Mouse (Mus musculus) thymus, postnatal 10 days (tissue): ENCODE data around the gene Gm12184.
A peak's percentile ranks its signal among the peaks of the same experiment; 100 is the strongest.
"Not testable (repeated sequence)": the region's sequence is repeated elsewhere in the genome, so short reads cannot be mapped to it uniquely, and the experiment has no call there.

Experiments used
- DNase-seq, 2 experiments: peaks; one replicate each; pipeline ENCODE4 v3.0.0; 2021; ENCODE audit warnings: low spot score in 2 of 2

Gene Gm12184

GRCm38 (mm10) chr11:48825979-48826751 is at the start of gene Gm12184, which contains the start of gene Trim7:
Gm12184 (minus strand) TSS chr11:48826655.
Trim7 (plus strand) TSS chr11:48826140.
- DNase-seq, result not testable (repeated sequence)

GRCm38 (mm10) chr11:48875343-48875837 is 48.9 kb upstream of the Gm12184 start:
- not testable (repeated sequence) for DNase-seq

GRCm38 (mm10) chr11:48874465-48874864 is 48.0 kb upstream of the Gm12184 start:
- peak; percentile 52 to 74 for DNase-seq

DNA sequence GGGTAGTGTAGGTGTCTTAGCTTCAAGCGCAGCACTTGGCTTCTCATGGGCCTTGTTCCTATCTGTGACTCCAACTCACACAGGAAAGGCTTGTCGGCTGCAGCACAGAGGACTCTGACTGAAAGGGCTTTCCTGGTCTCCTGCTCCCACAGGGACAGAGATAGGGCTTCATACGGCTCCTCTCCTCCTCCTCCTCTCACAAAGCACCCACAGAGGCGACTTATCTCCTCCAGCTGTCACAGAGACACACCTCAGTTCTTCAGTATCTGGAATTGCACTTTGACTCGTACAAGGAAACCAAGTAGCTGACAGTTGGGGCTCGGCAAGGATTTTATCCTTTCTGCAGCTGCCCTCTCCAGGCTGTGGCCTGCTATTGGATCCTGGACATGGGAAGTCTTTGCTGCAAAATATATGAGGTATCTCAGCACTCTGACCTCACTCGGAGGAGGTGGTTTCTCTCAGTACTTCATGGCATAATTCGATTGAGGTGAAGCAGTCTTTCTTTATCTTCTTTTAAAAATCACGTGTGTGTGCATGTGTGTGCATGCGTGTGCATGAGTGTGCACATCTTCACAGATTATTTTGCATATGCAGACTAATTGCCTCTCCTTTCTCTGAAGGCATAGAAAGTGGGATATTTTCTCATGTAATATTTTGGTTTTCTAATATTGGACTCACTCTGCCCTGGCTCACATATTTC is 47.3 kb upstream of the Gm12184 start:
- no peak for DNase-seq

GRCm38 (mm10) chr11:48872695-48873300 is 46.3 kb upstream of the Gm12184 start:
- DNase-seq, result peak in 1 of 2 experiments; percentile 15

GRCm38 (mm10) chr11:48871817-48872541 is 45.5 kb upstream of the Gm12184 start:
- DNase-seq, result peak in 1 of 2 experiments; percentile 45

- peak; percentile 68 for DNase-seq
Observed at GRCm38 (mm10) chr11:48871201-48871772, 44.8 kb upstream of the Gm12184 start, which contains the start of gene Irgm1. Irgm1 (minus strand) TSS chr11:48871683.

DNA sequence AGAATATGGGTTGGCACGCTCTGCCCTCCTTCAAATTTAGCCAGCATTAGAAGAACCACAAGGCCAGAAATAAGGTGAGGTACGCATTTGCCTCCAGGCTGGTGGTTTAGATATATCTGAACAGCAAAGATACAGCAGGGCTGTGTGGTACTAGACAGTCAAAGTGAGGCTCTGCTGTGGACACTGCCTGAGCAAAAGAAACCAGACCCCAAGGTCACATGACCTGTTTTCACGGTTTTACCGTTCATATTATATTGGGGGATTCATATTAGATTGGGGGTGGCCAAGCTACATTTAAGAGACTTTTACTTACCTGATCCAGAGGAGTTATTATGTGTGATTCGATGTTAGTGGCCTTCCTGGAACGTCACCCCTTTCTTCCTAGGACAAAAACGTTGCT is 44.3 kb upstream of the Gm12184 start:
- DNase-seq, result peak in 1 of 2 experiments; percentile 15

DNA sequence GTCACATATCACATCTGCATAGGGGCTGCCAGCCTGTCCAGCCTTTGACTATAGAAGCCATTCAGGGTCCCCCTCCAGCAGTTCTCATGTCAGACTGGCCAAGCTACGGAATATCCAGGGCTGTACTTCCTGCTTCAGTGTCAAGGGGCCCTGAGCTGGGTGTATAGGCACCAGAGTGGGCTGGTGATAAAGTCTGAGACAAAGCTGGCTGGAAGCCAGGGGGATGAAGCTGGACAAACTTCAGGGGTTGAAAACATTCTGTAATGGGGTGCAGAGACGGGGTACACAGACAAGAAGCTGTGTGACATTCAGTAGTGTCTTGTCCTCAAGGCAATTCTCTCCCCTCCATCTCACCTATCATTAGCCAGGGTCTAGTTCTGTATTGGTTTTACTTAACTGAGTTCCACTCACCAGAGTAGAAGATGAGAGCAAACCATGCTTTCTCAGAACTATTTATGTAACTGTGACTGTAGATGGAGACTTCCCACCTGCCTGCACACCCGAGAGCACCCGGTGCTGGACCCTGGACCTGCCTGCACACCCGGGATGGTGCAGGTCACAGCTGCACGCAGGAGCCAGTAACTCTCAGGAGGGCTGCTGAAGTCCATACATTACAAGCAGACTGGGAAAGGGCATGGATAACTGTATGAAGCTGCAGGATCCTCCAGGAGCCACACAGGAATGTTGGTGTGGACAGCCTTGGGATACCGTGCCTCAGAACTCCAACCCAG is 43.1 kb upstream of the Gm12184 start:
- DNase-seq, result peak in 1 of 2 experiments; percentile 19

DNA sequence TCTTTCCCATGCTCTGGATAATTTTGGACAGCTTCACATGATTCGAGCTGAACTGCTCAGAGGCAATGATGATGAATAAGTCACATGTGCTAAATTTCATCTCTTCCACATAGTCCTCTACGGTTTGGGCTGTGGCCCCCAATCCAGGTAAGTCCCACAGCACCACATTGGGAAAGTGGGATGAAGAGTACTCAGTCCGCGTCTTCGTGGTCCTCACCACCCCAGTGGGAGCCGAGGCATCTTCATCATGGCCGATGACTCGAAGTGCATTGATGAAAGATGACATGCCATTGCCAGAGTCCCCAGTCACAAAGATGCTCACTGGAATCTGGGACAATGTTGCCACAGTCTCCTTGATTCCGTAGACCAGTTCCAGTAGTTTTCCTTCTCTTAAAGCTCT is 40.0 kb upstream of the Gm12184 start:
- DNase-seq, result no peak

GRCm38 (mm10) chr11:48863808-48864207 is 37.4 kb upstream of the Gm12184 start:
- no peak for DNase-seq

- DNase-seq, result no peak
Observed at GRCm38 (mm10) chr11:48862784-48863319, 36.4 kb upstream of the Gm12184 start.

DNA sequence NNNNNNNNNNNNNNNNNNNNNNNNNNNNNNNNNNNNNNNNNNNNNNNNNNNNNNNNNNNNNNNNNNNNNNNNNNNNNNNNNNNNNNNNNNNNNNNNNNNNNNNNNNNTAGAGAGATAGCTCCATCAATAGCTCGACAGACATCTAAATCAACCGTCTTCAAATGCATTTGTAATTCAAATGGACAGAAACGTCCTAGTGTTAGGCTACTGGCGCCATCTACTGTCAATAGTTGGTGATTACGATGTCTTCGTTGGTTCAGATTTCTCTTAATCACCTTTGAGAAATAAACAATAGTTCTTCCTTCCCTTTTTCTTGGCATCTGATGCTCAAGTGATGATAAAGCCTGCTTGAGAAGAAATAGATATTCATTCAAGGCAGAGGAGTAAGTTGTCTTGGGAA is 32.6 kb upstream of the Gm12184 start:
- peak in 1 of 2 experiments; percentile 64 for DNase-seq

GRCm38 (mm10) chr11:48853474-48854180 is 27.2 kb upstream of the Gm12184 start:
- peak; percentile 78 to 85 for DNase-seq

GRCm38 (mm10) chr11:48852624-48853473 is 26.4 kb upstream of the Gm12184 start:
- DNase-seq, result no peak

DNA sequence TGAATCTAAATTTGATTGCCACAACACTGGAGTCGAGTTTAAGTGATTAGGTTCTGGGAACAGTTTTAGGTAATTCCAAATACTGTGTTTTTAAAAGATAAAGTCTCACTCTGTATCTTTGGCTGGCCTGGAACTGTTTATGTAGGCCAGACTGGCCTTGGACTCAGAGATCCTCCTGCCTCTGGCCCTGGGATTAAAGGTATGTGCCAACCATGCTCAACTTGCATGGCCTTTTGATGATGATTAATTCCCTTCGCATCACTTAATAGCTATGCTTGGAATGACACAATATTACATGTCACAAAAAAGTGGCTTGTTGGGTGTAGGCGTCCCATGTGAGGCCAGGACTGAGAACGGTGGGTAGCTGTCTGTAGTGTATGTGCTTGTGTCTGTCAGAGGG is 25.7 kb upstream of the Gm12184 start:
- no peak for DNase-seq

DNA sequence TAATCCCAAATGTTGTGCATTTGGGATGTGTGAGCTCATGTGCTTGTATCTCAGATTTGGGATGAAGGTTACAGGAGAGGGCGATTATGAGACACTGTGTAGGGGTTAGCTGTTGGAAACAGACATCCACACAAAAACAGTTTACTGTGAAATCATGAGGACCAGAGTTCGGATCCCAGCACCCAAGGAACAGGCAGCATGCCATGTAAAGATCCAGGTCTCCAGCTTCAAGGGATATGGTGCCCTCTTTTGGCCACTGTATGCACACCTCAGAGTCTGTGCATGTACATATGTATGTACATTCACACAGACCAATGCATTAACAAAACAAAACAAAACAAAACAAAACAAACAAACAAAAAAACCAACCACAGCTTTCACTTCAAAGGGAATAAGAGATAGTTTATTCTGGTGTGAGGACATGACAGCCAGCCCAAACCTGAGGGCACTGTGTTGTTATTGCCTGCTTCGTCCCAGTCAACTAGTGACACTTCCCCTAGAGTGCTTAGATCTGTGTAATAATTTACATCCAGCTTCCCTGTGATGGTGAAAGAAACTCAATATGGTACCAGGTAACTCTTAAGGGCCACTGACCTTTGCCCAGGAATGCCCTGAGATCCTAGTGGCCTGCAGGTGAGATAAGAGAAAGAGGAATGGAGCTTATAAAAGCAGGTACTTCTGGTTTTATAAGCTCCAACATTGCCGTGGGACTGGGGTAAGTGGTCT is 25.0 kb upstream of the Gm12184 start:
- DNase-seq, result no peak

GRCm38 (mm10) chr11:48850240-48850639 is 23.8 kb upstream of the Gm12184 start:
- no peak for DNase-seq
